Mouse (Mus musculus): Measurements from ENCODE around the gene Gm20388. TPM values are rescaled to one million over a fixed set of nuclear protein-coding genes. Genes with fewer than 3 reads are reported as not detected.

Gm20388 gene
- total RNA-seq, 2 experiments from 2014 or later: 1.3 to 8.5 TPM

DNA sequence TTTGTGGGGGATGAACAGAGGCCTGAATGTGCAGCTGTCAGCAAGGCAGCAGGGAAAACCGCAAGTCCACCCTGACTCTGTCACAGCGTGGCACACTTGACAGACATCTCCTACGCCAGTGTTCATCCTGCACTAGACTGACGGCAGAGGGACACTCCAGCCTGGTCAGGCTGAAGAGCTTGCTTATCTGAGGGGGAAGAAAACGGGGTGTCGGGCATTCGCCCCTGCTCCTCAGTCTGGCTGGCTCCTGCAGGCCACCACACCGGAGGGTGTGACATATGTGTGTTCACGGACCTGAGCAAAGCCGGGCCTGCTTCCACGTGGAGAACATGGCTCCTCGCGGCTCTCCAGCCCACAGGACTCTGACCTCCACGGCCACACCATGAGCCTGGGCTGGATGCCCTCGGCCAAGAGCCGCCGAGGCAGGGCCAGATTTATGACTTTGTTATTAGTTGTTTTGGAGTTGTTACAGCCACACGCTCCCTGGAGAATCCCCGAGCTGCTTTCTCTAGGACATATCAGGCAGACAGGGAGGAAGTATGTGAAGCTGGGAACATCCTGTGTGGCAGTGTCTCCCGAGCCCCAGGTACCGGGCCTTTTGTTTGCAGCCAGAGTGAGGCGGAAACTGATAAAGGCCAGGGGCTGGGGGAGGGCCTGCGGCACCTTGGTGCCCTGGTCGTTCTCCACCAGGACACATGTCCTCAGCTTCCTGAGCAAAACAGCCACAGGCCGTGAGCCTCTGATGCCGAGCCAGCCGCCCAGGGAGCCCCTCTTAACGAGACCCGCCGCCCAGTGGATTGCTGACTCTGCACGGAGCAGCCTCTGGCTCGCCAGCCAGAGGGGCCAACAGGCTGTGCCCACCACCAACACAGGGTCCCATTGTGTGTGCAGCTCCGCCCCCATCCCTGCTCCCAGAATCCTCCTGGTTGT is 1424.1 kb downstream of the Gm20388 start:
- DNase-seq (ENCODE audit: low spot score in 2 of 2): peak in 1 of 2 experiments; percentile 37

DNA sequence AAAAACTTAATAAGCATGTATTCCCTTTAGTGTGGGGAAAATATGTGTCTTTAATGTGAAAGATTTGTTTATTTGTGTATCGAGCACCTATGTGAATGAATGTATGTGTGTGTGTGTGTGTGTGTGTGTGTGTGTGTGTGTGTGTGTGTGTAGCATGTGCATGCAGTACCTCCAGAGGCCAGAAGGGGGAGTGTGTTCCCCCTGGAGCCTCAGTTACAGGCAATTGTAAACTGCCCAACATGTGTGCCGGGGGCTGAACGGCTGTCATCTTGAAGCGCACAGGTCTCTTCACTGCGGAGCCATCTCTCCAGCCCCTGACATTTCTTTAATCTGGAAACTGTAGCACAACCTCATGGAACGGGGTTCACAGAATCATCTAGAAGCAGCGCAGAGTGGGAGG is 1425.0 kb downstream of the Gm20388 start:
- DNase-seq (ENCODE audit: low spot score in 2 of 2): no peak

DNA sequence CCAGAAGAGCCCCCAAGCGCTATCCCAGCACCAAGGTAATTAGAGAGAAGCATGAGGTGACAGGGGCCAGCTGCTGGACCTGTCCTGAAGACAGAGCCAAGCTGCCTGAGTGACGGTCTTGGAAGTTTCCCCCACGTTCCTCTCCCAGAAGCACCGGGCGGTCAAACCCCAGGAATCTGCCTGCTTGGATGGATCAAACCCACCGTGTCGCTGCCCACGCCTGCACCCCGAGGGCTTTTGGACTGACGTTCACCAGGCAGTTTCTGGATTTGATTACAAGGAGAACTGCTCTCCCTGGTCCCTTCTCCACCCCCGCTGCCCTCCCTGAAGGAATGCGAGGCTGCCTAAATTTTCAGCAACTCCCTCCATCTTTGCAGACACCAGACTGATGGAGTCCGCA is 1432.3 kb downstream of the Gm20388 start:
- no peak for DNase-seq (ENCODE audit: low spot score in 2 of 2)

DNA sequence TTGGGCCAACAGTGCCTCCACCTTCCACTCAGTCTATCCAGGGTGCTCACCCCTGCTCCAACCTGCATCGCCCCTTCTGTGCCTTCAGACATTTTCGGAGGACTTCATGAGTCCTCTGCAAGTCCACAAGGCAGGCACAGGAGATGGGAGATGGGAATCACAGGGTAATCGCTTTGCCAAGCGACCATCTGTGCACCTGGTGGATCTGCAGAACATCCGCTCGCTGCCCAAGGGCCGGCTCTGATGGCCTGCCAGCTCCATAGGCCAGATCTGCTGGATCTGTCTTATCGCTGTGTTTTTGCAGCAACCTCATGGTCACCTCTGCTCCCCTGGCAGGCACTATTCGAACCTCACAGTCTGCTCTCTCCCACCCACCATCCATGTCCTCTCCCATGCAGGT is 1433.8 kb downstream of the Gm20388 start:
- no peak for DNase-seq (ENCODE audit: low spot score in 2 of 2)

DNA sequence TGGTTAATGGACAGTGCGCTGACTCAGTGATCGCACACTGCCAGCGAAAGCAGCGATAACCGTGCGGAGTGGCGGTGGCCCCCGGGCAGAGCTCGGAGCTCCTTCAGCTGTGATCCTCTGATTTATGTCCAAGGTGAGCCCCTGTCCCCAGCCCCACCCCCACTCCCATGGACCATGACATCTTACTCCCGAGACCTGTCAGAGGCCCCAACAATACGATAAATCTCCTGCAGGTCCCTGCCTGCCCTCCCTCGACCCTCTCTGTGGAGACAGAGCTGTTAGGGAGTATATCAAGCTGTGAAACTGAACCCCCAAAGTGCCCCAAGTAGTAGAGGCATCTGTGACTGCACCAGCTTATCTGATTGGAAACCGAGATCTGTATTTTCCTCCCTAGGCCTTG is 1435.5 kb downstream of the Gm20388 start:
- no peak for DNase-seq (ENCODE audit: low spot score in 2 of 2)

DNA sequence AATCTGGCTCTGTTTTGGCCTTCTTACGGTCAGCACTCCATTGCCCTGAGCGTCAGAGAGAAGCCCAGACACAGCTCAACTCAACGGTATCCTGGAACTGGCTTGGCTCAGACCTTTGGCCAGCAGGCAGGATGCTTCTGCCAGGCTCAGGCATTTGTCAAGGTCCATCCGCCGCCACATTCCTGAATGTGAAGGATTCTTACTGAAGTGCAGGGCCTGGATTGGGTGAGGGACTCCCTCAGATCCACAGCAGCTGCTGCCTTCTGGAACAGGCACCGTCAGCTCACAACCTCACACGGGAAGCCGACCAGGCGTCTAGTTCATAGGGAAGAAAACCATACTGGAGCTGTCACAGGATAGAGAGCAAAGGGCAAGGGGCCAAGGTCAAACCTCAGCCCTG is 1436.2 kb downstream of the Gm20388 start:
- no peak for DNase-seq (ENCODE audit: low spot score in 2 of 2)

DNA sequence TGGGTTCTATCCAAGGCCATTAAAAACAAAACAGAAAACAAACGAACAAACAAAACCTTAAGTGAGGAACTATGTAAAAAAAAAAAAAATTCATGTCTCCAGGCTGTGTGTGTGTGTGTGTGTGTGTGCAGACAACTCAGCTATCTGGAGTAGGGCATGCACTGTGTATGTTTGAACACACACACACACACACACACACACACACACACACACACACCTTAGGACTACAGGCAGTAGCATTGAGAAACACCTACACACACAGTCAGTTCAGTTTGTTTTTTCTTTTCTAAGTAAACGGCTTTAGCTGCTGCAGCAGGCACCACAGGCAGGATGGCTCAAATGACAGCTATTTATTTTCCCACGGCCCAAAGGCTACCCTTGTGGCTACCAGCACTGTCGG is 1438.4 kb downstream of the Gm20388 start:
- no peak for DNase-seq (ENCODE audit: low spot score in 2 of 2)

DNA sequence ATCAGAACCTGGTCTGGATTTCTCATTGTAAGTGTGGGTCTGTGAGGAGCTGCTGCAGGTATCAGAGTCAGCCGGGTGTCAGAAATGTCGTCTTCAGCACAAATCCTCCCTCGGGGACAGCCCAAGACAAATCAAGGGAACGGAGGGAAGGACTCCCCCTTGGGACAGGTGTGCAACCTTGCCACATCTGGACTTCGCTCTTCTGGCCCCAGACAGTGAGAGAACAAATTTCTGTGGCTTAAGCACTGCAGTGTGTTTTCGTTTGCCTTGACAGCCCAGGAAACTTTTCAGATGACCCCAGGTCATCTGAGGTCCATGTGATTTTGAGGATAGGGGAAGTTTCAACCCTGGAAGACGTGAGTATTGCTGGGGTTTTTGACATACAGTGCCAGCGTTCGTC is 1440.2 kb downstream of the Gm20388 start:
- no peak for DNase-seq (ENCODE audit: low spot score in 2 of 2)

DNA sequence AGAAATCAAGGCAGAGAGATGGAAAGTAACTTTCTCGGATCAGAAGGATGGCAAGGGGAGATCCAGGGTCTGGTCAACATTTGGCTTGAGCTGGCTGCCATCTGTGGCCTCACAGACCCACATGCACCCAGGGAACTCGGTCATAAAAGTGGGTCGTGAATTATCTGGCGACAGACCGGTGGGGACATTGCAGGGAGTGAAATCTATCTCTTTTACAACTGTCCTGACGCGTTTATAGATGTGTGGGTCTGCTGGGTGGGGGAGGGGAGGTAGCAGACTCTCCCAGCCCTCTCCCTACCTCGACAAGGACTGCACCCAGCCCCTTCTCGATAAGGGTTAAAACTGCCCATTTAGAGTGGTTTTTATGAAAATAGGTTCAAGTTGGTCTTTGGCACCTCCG is 1444.2 kb downstream of the Gm20388 start:
- DNase-seq (ENCODE audit: low spot score in 2 of 2): no peak

DNA sequence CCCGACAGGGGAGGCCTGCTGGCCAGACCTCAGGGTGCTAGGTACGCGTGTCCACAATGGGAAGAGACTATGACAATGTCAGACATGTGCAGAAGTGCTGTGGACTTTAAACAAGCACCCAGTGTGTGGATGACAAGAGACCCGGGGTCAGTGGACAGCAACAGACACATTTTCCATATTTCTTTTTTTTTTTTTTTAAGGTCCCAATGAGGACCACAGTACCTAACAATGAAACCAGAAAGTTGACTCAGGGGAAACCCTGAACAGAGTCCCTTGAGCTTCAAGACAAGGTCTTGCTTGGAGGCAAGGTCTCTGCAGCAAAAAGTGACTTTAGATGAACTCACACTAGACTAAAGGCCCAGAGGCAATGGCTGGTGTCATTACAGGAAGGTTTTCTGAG is 1446.8 kb downstream of the Gm20388 start:
- DNase-seq (ENCODE audit: low spot score in 2 of 2): no peak

DNA sequence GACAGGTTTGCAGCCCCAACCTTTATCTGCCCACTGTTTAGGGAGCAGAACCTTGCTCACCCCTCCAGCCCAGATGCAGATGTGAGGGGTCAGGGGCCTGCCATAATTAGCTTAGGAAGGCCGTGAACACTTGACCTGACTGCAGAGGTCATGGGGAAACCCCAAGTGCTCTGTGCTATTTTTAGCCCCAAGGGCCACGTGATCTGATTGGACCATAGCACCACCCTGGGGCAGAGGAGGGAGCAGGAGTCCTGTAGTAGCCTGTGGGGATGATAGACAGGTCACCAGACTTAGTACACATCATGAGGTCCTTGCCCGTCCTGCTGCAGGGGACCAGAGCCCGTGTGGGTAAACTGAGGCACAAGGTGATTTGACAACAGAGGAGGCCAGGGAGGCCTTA is 1448.0 kb downstream of the Gm20388 start:
- DNase-seq (ENCODE audit: low spot score in 2 of 2): no peak

DNA sequence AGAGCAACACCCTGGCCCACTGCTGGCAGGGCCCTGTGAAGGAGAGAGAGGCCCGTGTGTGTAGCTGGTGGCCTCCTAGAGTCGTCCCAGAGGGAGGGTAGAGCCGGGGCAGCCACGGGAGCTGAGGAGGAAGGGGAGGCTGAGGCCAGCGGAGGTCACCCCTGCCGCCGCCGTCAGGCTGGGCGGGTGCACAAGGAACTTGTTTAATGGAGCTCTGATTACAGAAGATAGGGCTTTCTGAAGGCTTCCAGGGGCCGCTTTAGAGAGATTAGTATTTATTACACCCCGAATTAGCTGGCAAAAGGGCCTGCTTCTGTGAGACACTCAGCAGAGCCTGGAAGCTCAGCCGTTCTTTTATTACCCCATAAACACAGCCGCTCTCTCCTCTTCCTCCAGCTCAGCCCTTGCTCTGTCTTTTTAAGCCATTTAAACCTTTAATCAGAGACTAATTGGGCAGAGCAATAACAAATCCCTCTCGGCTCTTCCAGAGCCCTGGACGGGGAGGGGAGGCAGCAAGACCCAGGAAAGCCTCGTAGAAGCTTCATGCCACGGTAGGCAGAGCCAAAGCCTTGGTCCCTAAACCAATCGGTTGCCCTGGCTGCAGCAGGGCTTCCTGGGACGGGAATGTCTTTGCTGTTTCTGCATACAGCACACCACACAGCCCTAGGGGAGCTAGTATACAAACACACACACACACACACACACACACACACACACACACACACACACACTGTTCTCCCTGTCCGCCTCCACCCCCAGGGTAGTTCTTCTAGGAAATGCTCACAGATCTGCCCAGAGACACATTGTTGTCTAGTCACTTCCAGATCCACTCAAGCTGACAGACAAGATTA is 1448.7 kb downstream of the Gm20388 start:
- DNase-seq (ENCODE audit: low spot score in 2 of 2): no peak

DNA sequence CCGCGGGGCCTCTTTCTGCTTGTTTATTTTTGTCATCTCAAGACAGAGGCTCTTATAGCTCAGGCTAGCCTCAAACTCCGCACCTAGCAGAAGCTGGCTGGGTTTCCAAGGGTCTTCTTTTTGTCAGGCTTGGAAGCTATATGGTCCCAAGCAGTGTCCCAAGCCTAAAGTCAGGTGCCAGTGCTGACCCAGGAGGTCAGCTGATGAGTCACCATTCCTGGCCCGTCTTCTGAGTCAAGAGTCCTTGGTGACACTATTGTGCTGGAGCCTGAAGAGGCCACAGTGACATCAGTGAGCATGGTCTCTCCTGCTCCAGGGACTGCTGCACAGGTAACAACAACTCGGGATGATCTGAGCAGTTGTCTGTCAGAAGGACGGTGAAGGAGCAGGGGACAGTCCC is 1449.4 kb downstream of the Gm20388 start:
- peak in 1 of 2 experiments; percentile 48 for DNase-seq (ENCODE audit: low spot score in 2 of 2)

DNA sequence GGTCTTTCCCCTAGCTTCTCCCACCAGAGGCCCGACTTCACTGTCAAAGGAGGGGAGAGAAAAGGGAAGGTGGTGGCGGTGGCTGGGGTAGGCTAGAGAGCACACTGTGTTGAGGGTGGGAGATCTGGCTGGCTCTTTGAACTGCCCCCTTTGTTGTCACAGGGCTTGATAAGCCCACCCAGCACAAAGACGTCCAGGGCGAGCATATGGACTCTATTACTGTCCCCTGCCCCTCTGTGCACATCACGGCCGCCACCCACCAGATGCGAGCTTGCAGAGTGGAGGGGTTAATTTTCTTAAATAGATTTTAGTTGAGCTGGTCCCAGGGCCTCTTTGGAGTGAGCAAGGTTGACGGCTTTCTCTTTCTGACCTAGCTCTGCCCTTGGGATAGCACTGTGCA is 1450.5 kb downstream of the Gm20388 start:
- DNase-seq (ENCODE audit: low spot score in 2 of 2): no peak

DNA sequence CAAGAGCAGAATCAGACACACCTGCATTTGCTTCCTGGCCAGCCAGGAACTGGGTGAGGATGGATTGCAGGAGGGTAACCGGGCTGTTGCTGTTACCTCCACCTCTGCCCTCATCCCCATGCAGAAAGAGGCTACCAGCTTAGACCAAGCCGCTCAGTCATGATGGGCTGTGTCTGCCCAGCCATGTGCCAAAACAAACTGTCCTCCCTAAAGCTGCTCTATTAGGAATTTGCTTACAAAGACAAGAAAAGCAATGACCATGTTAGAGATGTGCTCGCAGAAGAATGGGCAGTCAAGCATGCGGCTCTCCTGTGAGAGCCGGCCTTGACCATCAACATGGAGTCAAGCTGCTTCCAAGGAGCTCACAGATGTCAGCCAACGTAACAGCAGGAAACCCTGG is 1454.0 kb downstream of the Gm20388 start:
- no peak for DNase-seq (ENCODE audit: low spot score in 2 of 2)

DNA sequence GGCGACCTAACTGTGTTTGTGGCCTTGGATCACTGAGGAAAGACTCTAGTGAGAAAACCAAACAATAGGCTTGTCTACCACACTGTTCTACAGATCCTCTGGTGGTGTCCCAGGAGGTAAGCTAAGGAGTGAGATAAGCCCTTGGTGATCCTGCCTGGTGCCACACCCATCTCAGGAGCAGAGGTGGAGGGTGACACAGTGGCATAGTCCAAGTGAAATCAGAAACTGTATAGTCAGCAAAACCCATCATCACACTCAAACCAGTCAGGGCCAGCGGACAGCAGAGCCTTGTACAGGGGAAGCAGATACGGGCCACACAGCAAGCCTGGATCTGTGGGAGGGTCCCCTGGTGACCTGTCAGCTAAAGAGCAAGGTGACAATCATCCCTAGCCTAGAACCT is 1454.5 kb downstream of the Gm20388 start:
- no peak for DNase-seq (ENCODE audit: low spot score in 2 of 2)

DNA sequence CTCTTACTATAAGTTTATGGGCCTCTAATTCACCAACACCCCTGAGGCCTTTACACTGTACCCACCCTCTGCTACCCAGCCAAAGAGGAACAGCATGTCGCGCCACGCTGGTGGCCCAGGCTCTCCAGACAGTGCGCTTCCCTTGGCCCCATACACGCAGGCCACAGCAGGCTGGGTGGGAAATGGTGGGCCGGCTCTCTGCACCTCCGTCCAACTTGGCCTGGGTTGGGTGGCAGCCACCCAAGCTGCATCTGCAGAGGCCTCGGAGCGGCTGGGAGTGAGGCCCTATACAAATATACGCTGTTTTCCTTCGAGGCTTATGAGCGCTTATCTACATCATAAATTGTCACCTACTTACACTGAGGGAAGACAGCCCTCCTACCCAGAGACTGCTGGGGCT is 1456.0 kb downstream of the Gm20388 start:
- DNase-seq (ENCODE audit: low spot score in 2 of 2): no peak

DNA sequence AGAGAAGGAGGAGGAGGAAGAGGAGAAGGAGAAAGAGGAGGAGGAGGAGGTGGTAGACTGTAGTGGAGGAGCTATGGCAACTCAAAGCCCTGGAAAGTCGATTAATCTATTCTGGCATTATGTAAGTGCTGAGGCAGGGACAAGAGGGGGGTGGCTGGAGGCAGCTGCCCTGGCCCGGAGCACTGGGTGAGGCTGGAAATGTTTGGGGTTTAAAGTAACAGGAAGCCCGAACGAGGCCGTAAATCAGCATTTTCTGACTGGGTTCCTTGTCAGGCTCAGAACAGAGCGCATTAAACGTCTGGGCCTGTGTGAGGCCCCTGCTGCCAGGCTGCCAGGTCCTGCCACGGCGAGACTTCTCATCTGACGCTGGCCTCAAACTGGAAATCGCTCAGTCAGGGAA is 1458.2 kb downstream of the Gm20388 start:
- DNase-seq (ENCODE audit: low spot score in 2 of 2): no peak

DNA sequence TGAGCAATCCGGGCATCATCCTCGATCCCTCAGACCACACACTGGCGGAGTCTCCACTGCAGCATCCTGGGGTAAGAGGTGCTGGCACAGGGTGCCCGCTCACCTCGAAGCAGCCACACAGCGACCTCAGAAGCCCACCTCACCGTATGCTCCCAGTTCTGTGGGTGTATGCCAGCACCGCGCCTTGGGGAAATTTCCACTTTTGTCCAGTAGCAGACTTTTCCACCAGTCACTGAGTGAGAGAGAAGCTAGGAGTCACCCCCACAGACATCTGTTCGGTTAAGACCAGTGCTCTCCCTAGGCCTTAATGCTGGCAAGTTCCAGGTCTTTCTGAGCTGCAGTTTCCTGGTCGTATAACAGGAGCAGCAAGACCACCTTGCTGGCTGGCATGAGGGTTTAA is 1458.7 kb downstream of the Gm20388 start:
- DNase-seq (ENCODE audit: low spot score in 2 of 2): no peak

DNA sequence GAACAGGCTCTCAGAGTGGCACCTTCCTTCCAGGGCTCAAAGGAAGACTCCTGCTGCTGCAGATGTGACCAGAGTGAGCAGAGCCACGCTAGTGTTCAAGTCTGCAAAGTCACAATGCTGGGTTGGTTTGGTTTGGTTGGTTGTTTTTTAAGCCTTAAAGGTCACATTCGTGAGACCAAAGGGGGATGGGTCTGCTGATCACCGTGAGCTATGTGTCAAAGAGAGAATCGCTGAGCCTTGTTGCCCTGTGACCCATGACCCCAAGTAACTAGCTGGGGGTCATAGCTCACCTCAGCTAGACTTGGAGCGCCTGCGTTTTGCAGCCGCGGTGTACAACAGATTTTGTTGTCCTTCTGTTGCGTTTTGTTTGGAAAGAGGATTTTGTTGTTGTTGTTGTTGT is 1460.6 kb downstream of the Gm20388 start:
- DNase-seq (ENCODE audit: low spot score in 2 of 2): no peak

DNA sequence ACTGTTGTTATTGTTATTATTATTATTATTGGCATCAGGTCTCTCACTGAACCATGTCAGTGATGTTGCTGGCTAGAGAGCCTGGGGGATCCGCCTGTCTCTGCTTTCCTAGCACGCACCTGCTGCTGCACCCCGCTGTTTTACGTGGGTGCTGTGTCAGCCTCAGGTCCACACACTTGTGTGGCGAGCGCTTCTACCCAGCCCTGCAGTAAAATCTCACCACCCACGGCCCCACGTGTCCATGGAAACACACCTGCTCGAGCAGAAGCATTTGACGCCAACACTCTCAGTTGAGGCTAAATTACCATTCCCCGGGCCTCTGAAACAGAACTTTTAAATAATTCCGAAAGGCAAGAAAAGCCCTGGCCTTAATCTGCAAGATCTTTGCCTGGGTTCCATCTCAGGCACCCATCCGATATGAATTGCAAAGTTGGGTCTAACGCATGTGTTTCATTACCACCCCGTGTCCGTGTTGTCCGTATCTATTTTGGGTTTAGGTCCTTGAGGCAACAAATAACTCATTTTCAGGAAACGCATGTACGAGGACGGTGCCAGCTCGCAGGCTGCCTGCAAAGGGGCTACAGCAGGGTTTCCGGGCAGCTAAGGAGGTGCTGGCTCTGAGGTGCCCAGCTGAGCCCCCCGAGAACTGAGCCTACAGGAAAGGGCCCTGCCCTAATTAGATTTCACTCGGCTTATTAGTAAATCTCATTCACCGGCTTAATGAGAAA is 1461.4 kb downstream of the Gm20388 start:
- DNase-seq (ENCODE audit: low spot score in 2 of 2): no peak

DNA sequence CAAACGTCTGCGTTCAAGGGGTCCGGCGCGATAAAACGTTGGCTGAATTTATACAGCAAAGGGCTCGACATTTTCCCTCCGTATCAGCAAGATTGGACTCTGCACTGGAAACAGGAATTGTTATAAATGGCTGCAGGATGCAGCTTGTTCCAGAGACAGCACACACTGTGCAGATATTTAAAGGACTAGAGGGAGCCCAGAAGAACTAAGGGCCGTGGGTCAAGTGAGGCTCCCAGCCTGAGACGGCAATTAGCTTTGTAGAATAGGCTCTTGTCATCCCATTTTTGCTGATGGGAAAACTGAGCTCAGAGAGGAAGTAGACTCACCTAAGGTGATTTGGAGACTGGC is 1462.0 kb downstream of the Gm20388 start:
- no peak for DNase-seq (ENCODE audit: low spot score in 2 of 2)

All from adrenal gland, adult 18-20 months (tissue).